Mouse (Mus musculus) MEL (cell line): Measurements from ENCODE around the gene Ak4. TPM values are rescaled to one million over a fixed set of nuclear protein-coding genes. Genes with fewer than 3 reads are reported as not detected.

Source experiments
- DNase-seq: peaks from one replicate; pipeline ENCODE4 v3.0.0; 2011; ENCODE audit warnings: low read depth, low spot score
- H3K27ac ChIP-seq: 2 replicates; pipeline ENCODE4 v1.5.1; 2012; ENCODE audit warnings: low read depth, mild to moderate bottlenecking, control low read depth, low read length, moderate library complexity; ENCODE audit not compliant: control insufficient read depth
- H3K27me3 ChIP-seq, 2 experiments: fragments of 150-350 bp in 1 of 2; sonication (generic) in 1 of 2; 2 replicates each; pipeline ENCODE4 v1.6.1; 2012; ENCODE audit warnings: low read length in 2 of 2, mild to moderate bottlenecking in 2 of 2, improper control_type of control experiment in 1 of 2, moderate library complexity in 1 of 2; ENCODE audit not compliant: insufficient read depth in 2 of 2, control insufficient read depth in 1 of 2
- H3K36me3 ChIP-seq, 2 experiments: 2 replicates each; pipeline ENCODE4 v1.6.1; 2012 to 2014; ENCODE audit warnings: low read length in 2 of 2, improper control_type of control experiment in 1 of 2, inconsistent platforms in 1 of 2, mild to moderate bottlenecking in 1 of 2; ENCODE audit not compliant: insufficient read depth in 2 of 2, control insufficient read depth in 1 of 2
- H3K4me1 ChIP-seq, 2 experiments: fragments of 150-350 bp in 1 of 2; sonication (generic) in 1 of 2; 2 replicates each; pipeline ENCODE4 v1.6.1; 2012; ENCODE audit warnings: low read length in 2 of 2, improper control_type of control experiment in 1 of 2, mild to moderate bottlenecking in 1 of 2; ENCODE audit not compliant: insufficient read depth in 2 of 2, control insufficient read depth in 1 of 2
- H3K4me3 ChIP-seq, 2 experiments: fragments of 150-350 bp in 1 of 2; sonication (generic) in 1 of 2; 2 replicates each; pipeline ENCODE4 v1.5.1; 2012; ENCODE audit warnings: low read depth in 2 of 2, low read length in 2 of 2, mild to moderate bottlenecking in 2 of 2, moderate library complexity in 2 of 2, control low read depth in 1 of 2, improper control_type of control experiment in 1 of 2; ENCODE audit not compliant: control insufficient read depth in 1 of 2, insufficient read depth in 1 of 2
- H3K79me2 ChIP-seq: 2 replicates; pipeline ENCODE4 v1.6.1; 2012; ENCODE audit warnings: mild to moderate bottlenecking, low read length, moderate library complexity; ENCODE audit not compliant: control insufficient read depth, poor library complexity, insufficient read depth
- H3K9ac ChIP-seq: 2 replicates; pipeline ENCODE4 v1.6.1; 2012; ENCODE audit warnings: low read depth, mild to moderate bottlenecking, control low read depth, low read length, moderate library complexity; ENCODE audit not compliant: control insufficient read depth, poor library complexity, severe bottlenecking
- H3K9me3 ChIP-seq: fragments of 150-350 bp; sonication (generic); replicated peaks from 2 replicates; pipeline ENCODE4 v1.6.1; 2012; ENCODE audit warnings: mild to moderate bottlenecking, low read length, improper control_type of control experiment, moderate library complexity; ENCODE audit not compliant: insufficient read depth
- BHLHE40 ChIP-seq: IDR thresholded peaks from 2 replicates; pipeline ENCODE4 v1.6.1; 2012; ENCODE audit warnings: low read depth, mild to moderate bottlenecking, inconsistent platforms, low read length, improper control_type of control experiment, borderline replicate concordance
- CHD1 ChIP-seq: IDR thresholded peaks from 2 replicates; pipeline ENCODE4 v1.6.1; 2012; ENCODE audit warnings: low read depth, mild to moderate bottlenecking, inconsistent platforms, low read length, improper control_type of control experiment
- CHD2 ChIP-seq: IDR thresholded peaks from 2 replicates; pipeline ENCODE4 v1.6.1; 2011; ENCODE audit warnings: low read length, improper control_type of control experiment
- CTCF ChIP-seq, 3 experiments: IDR thresholded peaks in 2 of 3; conservative IDR thresholded peaks in 1 of 3; 2 replicates each; pipeline ENCODE4 v1.5.1; 2011 to 2012; ENCODE audit warnings: low read length in 3 of 3, low read depth in 2 of 3, mild to moderate bottlenecking in 2 of 3, improper control_type of control experiment in 1 of 3, inconsistent platforms in 1 of 3, mixed read lengths in 1 of 3, moderate library complexity in 1 of 3; ENCODE audit not compliant: control insufficient read depth in 1 of 3, insufficient read depth in 1 of 3, poor library complexity in 1 of 3, severe bottlenecking in 1 of 3
- E2F4 ChIP-seq: IDR thresholded peaks from 2 replicates; pipeline ENCODE4 v1.6.1; 2011; ENCODE audit warnings: low read depth, low read length, improper control_type of control experiment, borderline replicate concordance
- ELF1 ChIP-seq: IDR thresholded peaks from 2 replicates; pipeline ENCODE4 v1.6.1; 2014; ENCODE audit warnings: low read depth, mild to moderate bottlenecking, inconsistent platforms, low read length, improper control_type of control experiment, moderate library complexity
- EP300 ChIP-seq, 2 experiments: IDR thresholded peaks; 2 replicates each; pipeline ENCODE4 v1.6.1; 2011; ENCODE audit warnings: improper control_type of control experiment in 2 of 2, low read length in 2 of 2, low read depth in 1 of 2, mild to moderate bottlenecking in 1 of 2
- ETS1 ChIP-seq: IDR thresholded peaks from 2 replicates; pipeline ENCODE4 v1.6.1; 2012; ENCODE audit warnings: low read depth, mild to moderate bottlenecking, inconsistent platforms, low read length, improper control_type of control experiment, moderate library complexity
- GATA1 ChIP-seq: IDR thresholded peaks from 2 replicates; pipeline ENCODE4 v1.6.1; 2011; ENCODE audit warnings: low read depth, low read length, improper control_type of control experiment
- HCFC1 ChIP-seq: IDR thresholded peaks from 2 replicates; pipeline ENCODE4 v1.6.1; 2012; ENCODE audit warnings: low read depth, mild to moderate bottlenecking, inconsistent platforms, low read length, improper control_type of control experiment, moderate library complexity
- JUND ChIP-seq: IDR thresholded peaks from 2 replicates; pipeline ENCODE4 v1.6.1; 2011; ENCODE audit warnings: low read depth, mild to moderate bottlenecking, improper control_type of control experiment, low read length
- MAX ChIP-seq: IDR thresholded peaks from 2 replicates; pipeline ENCODE4 v1.6.1; 2011; ENCODE audit warnings: low read length, improper control_type of control experiment
- MAZ ChIP-seq: IDR thresholded peaks from 2 replicates; pipeline ENCODE4 v1.6.1; 2012; ENCODE audit warnings: low read depth, mild to moderate bottlenecking, inconsistent platforms, low read length, improper control_type of control experiment
- MYB ChIP-seq: IDR thresholded peaks from 2 replicates; pipeline ENCODE4 v1.6.1; 2011; ENCODE audit warnings: mild to moderate bottlenecking, low read depth, low read length, improper control_type of control experiment
- NRF1 ChIP-seq: IDR thresholded peaks from 2 replicates; pipeline ENCODE4 v1.6.1; 2014; ENCODE audit warnings: low read depth, mild to moderate bottlenecking, inconsistent platforms, low read length, improper control_type of control experiment, moderate library complexity; ENCODE audit not compliant: poor library complexity, insufficient read depth, severe bottlenecking
- POLR2AphosphoS5 ChIP-seq: IDR thresholded peaks from 2 replicates; pipeline ENCODE4 v1.6.1; 2012; ENCODE audit warnings: low read depth, borderline replicate concordance, mild to moderate bottlenecking, inconsistent platforms, low read length, moderate library complexity, mixed read lengths
- RAD21 ChIP-seq: IDR thresholded peaks from 2 replicates; pipeline ENCODE4 v1.6.1; 2011; ENCODE audit warnings: mild to moderate bottlenecking, low read depth, low read length, improper control_type of control experiment
- RCOR1 ChIP-seq: IDR thresholded peaks from 2 replicates; pipeline ENCODE4 v1.6.1; 2012; ENCODE audit warnings: low read depth, mild to moderate bottlenecking, inconsistent platforms, low read length, improper control_type of control experiment
- TAL1 ChIP-seq: IDR thresholded peaks from 2 replicates; pipeline ENCODE4 v1.6.1; 2012; ENCODE audit warnings: mild to moderate bottlenecking, inconsistent platforms, low read length, moderate library complexity, mixed read lengths
- TBP ChIP-seq: IDR thresholded peaks from 2 replicates; pipeline ENCODE4 v1.8.0; 2011; ENCODE audit warnings: low read depth, low read length, improper control_type of control experiment
- TCF12 ChIP-seq: IDR thresholded peaks from 2 replicates; pipeline ENCODE4 v1.6.1; 2014; ENCODE audit warnings: low read depth, mild to moderate bottlenecking, inconsistent platforms, low read length, improper control_type of control experiment, moderate library complexity
- UBTF ChIP-seq: IDR thresholded peaks from 2 replicates; pipeline ENCODE4 v1.6.1; 2012; ENCODE audit warnings: low read depth, mild to moderate bottlenecking, inconsistent platforms, low read length, improper control_type of control experiment, moderate library complexity, borderline replicate concordance; ENCODE audit not compliant: insufficient read depth
- ZC3H11A ChIP-seq: IDR thresholded peaks from 2 replicates; pipeline ENCODE4 v1.6.1; 2012; ENCODE audit warnings: low read depth, mild to moderate bottlenecking, inconsistent platforms, low read length, improper control_type of control experiment
- ZKSCAN1 ChIP-seq: IDR thresholded peaks from 2 replicates; pipeline ENCODE4 v1.6.1; 2012; ENCODE audit warnings: low read depth, mild to moderate bottlenecking, inconsistent platforms, low read length, improper control_type of control experiment, moderate library complexity
- ZMIZ1 ChIP-seq: IDR thresholded peaks from 2 replicates; pipeline ENCODE4 v1.6.1; 2012; ENCODE audit warnings: low read depth, mild to moderate bottlenecking, inconsistent platforms, low read length, improper control_type of control experiment, moderate library complexity
- ZNF384 ChIP-seq: IDR thresholded peaks from 2 replicates; pipeline ENCODE4 v1.6.1; 2012; ENCODE audit warnings: low read depth, mild to moderate bottlenecking, inconsistent platforms, low read length, improper control_type of control experiment
- polyA plus RNA-seq, 2 experiments: library from polyadenylated mRNA; stranded (reverse) in 1 of 2; unstranded in 1 of 2; fragments of >175 nt in 1 of 2; fragments of >200 nt in 1 of 2; gene quantifications; 2 replicates each; pipeline versions ENCODE4 v1.2.1 to v1.2.4; 2012; ENCODE audit warnings: low replicate concordance in 2 of 2, low read depth in 1 of 2; ENCODE audit not compliant: insufficient read length in 2 of 2, insufficient read depth in 1 of 2, missing spikeins in 1 of 2
- total RNA-seq: library from RNA; depleted of rRNA; stranded (reverse); fragments of 300-350 nt; gene quantifications from 2 replicates; pipeline ENCODE4 v1.2.3, GENCODE M21; 2012

Gene Ak4
- total and polyA plus RNA-seq, 3 experiments, result 18.3 to 25.4 TPM; not detected in 1

GRCm38 (mm10) chr4:101406411-101407196 lies 12.5 kb upstream of the Ak4 start:
- Histone ChIP-seq H3K27ac (no peak overlapping the region), H3K4me3 (no peak overlapping the region), H3K36me3 (no peaks in the 10 kb centered on the region), H3K9ac (no peak overlapping the region), H3K27me3 (no peaks in the 10 kb centered on the region), H3K9me3 (no peaks in the 10 kb centered on the region), H3K79me2 (no peaks in the 10 kb centered on the region), H3K4me1 (0 out of 4 replicates have a peak, but pooled peaks cover 0 to 6% of the 10 kb centered on the region in 2 experiments)
- no peak for TF ChIP-seq ZKSCAN1
- TF ChIP-seq TBP, result no peak
- TF ChIP-seq ZC3H11A, result no peak
- TF ChIP-seq MYB, result no peak
- TF ChIP-seq TAL1, result no peak
- no peak for TF ChIP-seq UBTF
- no peak for TF ChIP-seq GATA1
- no peak for TF ChIP-seq CTCF (IDR thresholded peaks at IDR 0.05 in 2 of 3, conservative IDR thresholded peaks at IDR 0.05 in 1 of 3; ENCODE audit: control insufficient read depth in 1 of 3, insufficient read depth in 1 of 3, low read depth in 2 of 3, low read length in 3 of 3, poor library complexity in 1 of 3, severe bottlenecking in 1 of 3)
- no peak for TF ChIP-seq ETS1
- TF ChIP-seq ZMIZ1, result no peak
- TF ChIP-seq CHD2, result no peak
- TF ChIP-seq EP300 (IDR thresholded peaks at IDR 0.05; ENCODE audit: low read depth in 1 of 2, low read length in 2 of 2), result no peak
- no peak for TF ChIP-seq HCFC1
- no peak for TF ChIP-seq RCOR1
- no peak for TF ChIP-seq CHD1
- TF ChIP-seq JUND, result no peak
- TF ChIP-seq MAZ, result no peak
- no peak for TF ChIP-seq E2F4
- no peak for TF ChIP-seq RAD21
- no peak for DNase-seq

DNA sequence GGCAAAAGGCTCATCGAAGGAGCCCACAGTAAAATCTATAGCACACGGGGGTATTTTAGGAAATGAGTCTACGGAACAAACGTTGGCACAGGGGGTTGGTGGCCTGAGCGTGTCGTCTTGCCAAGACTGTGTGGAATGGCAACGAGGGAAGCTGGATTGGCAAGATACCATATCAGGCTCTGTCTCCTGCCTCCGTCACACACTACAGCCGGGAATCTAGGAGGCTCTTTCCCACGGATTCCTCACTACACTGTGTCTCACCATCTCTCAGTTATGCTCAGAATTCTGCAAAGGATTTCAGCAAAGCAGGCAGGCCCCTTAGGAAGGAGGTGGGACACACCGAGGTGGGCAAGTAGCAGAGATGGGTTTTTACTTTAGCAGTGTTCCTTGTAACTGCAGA lies 2.1 kb upstream of the Ak4 start:
- H3K9me3 ChIP-seq, result no peaks in the 10 kb centered on the region
- no peak for DNase-seq
- H3K36me3 ChIP-seq, result peaks cover 0 to 4% of the 10 kb centered on the region in 2 experiments; a peak in 3 of 4 replicates
- no peaks in the 10 kb centered on the region for H3K27me3 ChIP-seq
- no peak for TF ChIP-seq BHLHE40
- TF ChIP-seq POLR2AphosphoS5, result no peak
- TF ChIP-seq RAD21, result no peak
- no peak for TF ChIP-seq TCF12
- no peak for TF ChIP-seq NRF1
- no peak for TF ChIP-seq TBP
- no peak for TF ChIP-seq ELF1
- no peak for TF ChIP-seq ZNF384
- no peak for TF ChIP-seq MAX
- TF ChIP-seq ZMIZ1, result no peak
- no peak for TF ChIP-seq UBTF
- TF ChIP-seq JUND, result no peak
- no peak overlapping the region for H3K4me3 ChIP-seq
- H3K79me2 ChIP-seq, result peaks cover 20% of the 10 kb centered on the region
- peaks cover 0 to 3% of the 10 kb centered on the region in 2 experiments; a peak in 3 of 4 replicates for H3K4me1 ChIP-seq
- H3K27ac ChIP-seq, result no peak overlapping the region
- H3K9ac ChIP-seq, result no peak overlapping the region
